Mouse (Mus musculus): ENCODE measurements around the gene Hivep3. TPM values are rescaled to one million over a fixed set of nuclear protein-coding genes. Genes with fewer than 3 reads are reported as not detected.
A peak's percentile ranks its signal among the peaks of the same experiment; 100 is the strongest.

Gene Hivep3
- total and polyA plus RNA-seq, 3 experiments: 14.4 to 32.3 (median 21.2) TPM

GRCm38 (mm10) chr4:120024071-120024470 lies 290.5 kb downstream of the Hivep3 start:
- Histone ChIP-seq H3K4me3 (replicated peaks in 1 of 3; ENCODE audit: low read depth in 2 of 3, low read length in 2 of 3, poor library complexity in 1 of 3) (no peak overlapping the region), H3K27me3 (replicated peaks) (no peaks in the 10 kb centered on the region), H3K9ac (ENCODE audit: insufficient read depth, low read depth) (no peak overlapping the region), H3K4me1 (ENCODE audit: control insufficient read depth in 1 of 2, insufficient read depth in 2 of 2) (peaks cover 69 to 98% of the 10 kb centered on the region in 2 experiments), H3K27ac (ENCODE audit: insufficient read depth, low read depth) (peak overlapping the region; percentile 39; the same call in 1 of the 2 replicates), H3K9me3 (replicated peaks; ENCODE audit: low read length) (no peaks in the 10 kb centered on the region), H3K4me2 (ENCODE audit: insufficient read depth, low read depth, poor library complexity, severe bottlenecking) (no peak overlapping the region), H3K36me3 (replicated peaks in 1 of 2; ENCODE audit: control insufficient read depth in 1 of 2, insufficient read depth in 1 of 2, low read length in 1 of 2) (no peaks in the 10 kb centered on the region), H3K79me2 (replicated peaks; ENCODE audit: control insufficient read depth, extremely low read depth, insufficient read depth, poor library complexity, severe bottlenecking) (no peaks in the 10 kb centered on the region; the same call in 1 of the 2 replicates)
- in situ Hi-C loops (cut with MboI; ENCODE audit: low pct_ligation_motif_present, low pct_unique_long_range_greater_than_20kb, low sequenced_read_pairs): no loop called here
- TF ChIP-seq SMC3 (IDR thresholded peaks at IDR 0.05; ENCODE audit: low read depth, low read length) (no peak; the same call in 1 of the 2 replicates), CTCF (conservative IDR thresholded peaks at IDR 0.05 in 1 of 2, IDR thresholded peaks at IDR 0.05 in 1 of 2; ENCODE audit: low read depth in 2 of 2, low read length in 2 of 2) (peak in 1 of 2 experiments; percentile 28; a peak in 2 of 4 replicates)
- no peak for DNase-seq (ENCODE audit: extremely low read depth)
- dilution Hi-C loops (cut with MboI; ENCODE audit: extremely low pct_ligation_motif_present, extremely low pct_unique_long_range_greater_than_20kb, low sequenced_read_pairs): no loop called here

- H3K9ac ChIP-seq (ENCODE audit: insufficient read depth, low read depth): no peak overlapping the region
- no peaks in the 10 kb centered on the region for H3K9me3 ChIP-seq (replicated peaks; ENCODE audit: low read length)
- H3K27ac ChIP-seq (ENCODE audit: insufficient read depth, low read depth): no peak overlapping the region; the same call in 1 of the 2 replicates
- no peaks in the 10 kb centered on the region for H3K36me3 ChIP-seq (replicated peaks in 1 of 2; ENCODE audit: control insufficient read depth in 1 of 2, insufficient read depth in 1 of 2, low read length in 1 of 2)
- H3K79me2 ChIP-seq (replicated peaks; ENCODE audit: control insufficient read depth, extremely low read depth, insufficient read depth, poor library complexity, severe bottlenecking): no peaks in the 10 kb centered on the region; the same call in 1 of the 2 replicates
- TF ChIP-seq MAX (IDR thresholded peaks at IDR 0.05; ENCODE audit: low read length): no peak
- TF ChIP-seq PAX5 (IDR thresholded peaks at IDR 0.05; ENCODE audit: low read length): no peak
- TF ChIP-seq MAZ (IDR thresholded peaks at IDR 0.05; ENCODE audit: low read depth, low read length): 0 out of 2 replicates have a peak, but pooled peaks have one; percentile 24
- TF ChIP-seq USF2 (conservative IDR thresholded peaks at IDR 0.05; ENCODE audit: low read depth, low read length): no peak
- peak; percentile 55; the same call in 1 of the 2 replicates for TF ChIP-seq ETS1 (conservative IDR thresholded peaks at IDR 0.05; ENCODE audit: low read depth, low read length)
- no peak overlapping the region for H3K4me2 ChIP-seq (ENCODE audit: insufficient read depth, low read depth, poor library complexity, severe bottlenecking)
- dilution Hi-C loops (cut with MboI; ENCODE audit: extremely low pct_ligation_motif_present, extremely low pct_unique_long_range_greater_than_20kb, low sequenced_read_pairs) (no loop called here), in situ Hi-C loops (cut with MboI; ENCODE audit: low pct_ligation_motif_present, low pct_unique_long_range_greater_than_20kb, low sequenced_read_pairs) (no loop called here)
- no peak overlapping the region for H3K4me3 ChIP-seq (replicated peaks in 1 of 3; ENCODE audit: low read depth in 2 of 3, low read length in 2 of 3, poor library complexity in 1 of 3)
- peaks cover 46 to 83% of the 10 kb centered on the region in 2 experiments for H3K4me1 ChIP-seq (ENCODE audit: control insufficient read depth in 1 of 2, insufficient read depth in 2 of 2)
- no peaks in the 10 kb centered on the region for H3K27me3 ChIP-seq (replicated peaks)
- no peak for DNase-seq (ENCODE audit: extremely low read depth)
Observed at GRCm38 (mm10) chr4:120027671-120028070, 294.1 kb downstream of the Hivep3 start.

GRCm38 (mm10) chr4:120029937-120030336 lies 296.4 kb downstream of the Hivep3 start:
- dilution Hi-C loops (cut with MboI; ENCODE audit: extremely low pct_ligation_motif_present, extremely low pct_unique_long_range_greater_than_20kb, low sequenced_read_pairs) (no loop called here), in situ Hi-C loops (cut with MboI; ENCODE audit: low pct_ligation_motif_present, low pct_unique_long_range_greater_than_20kb, low sequenced_read_pairs) (loop anchor here (5.0 kb wide), 1 partner anchor 53 kb away; no protein-coding TSS in a partner anchor)
- Histone ChIP-seq H3K27me3 (replicated peaks) (no peaks in the 10 kb centered on the region), H3K27ac (ENCODE audit: insufficient read depth, low read depth) (no peak overlapping the region), H3K79me2 (replicated peaks; ENCODE audit: control insufficient read depth, extremely low read depth, insufficient read depth, poor library complexity, severe bottlenecking) (peaks cover 13% of the 10 kb centered on the region), H3K9me3 (replicated peaks; ENCODE audit: low read length) (no peaks in the 10 kb centered on the region), H3K4me1 (ENCODE audit: control insufficient read depth in 1 of 2, insufficient read depth in 2 of 2) (peaks cover 32 to 68% of the 10 kb centered on the region in 2 experiments), H3K36me3 (replicated peaks in 1 of 2; ENCODE audit: control insufficient read depth in 1 of 2, insufficient read depth in 1 of 2, low read length in 1 of 2) (peaks cover 0 to 4% of the 10 kb centered on the region in 2 experiments), H3K4me3 (replicated peaks in 1 of 3; ENCODE audit: low read depth in 2 of 3, low read length in 2 of 3, poor library complexity in 1 of 3) (no peak overlapping the region), H3K9ac (ENCODE audit: insufficient read depth, low read depth) (no peak overlapping the region), H3K4me2 (ENCODE audit: insufficient read depth, low read depth, poor library complexity, severe bottlenecking) (no peak overlapping the region)
- no peak for DNase-seq (ENCODE audit: extremely low read depth)
- TF ChIP-seq MYC (IDR thresholded peaks at IDR 0.05; ENCODE audit: low read depth, low read length) (no peak), IRF4 (IDR thresholded peaks at IDR 0.05; ENCODE audit: low read depth, low read length) (no peak), POLR2AphosphoS2 (IDR thresholded peaks at IDR 0.05; ENCODE audit: low read depth, low read length) (no peak), RAD21 (IDR thresholded peaks at IDR 0.05; ENCODE audit: low read depth, low read length) (no peak), KAT2A (IDR thresholded peaks at IDR 0.05; ENCODE audit: insufficient replicate concordance, low read length) (no peak), SMC3 (IDR thresholded peaks at IDR 0.05; ENCODE audit: low read depth, low read length) (no peak), JUND (conservative IDR thresholded peaks at IDR 0.05; ENCODE audit: low read depth, low read length) (no peak), BHLHE40 (IDR thresholded peaks at IDR 0.05; ENCODE audit: low read depth, low read length) (no peak), MAX (IDR thresholded peaks at IDR 0.05; ENCODE audit: low read length) (no peak), ZC3H11A (IDR thresholded peaks at IDR 0.05; ENCODE audit: low read depth, low read length) (no peak), NELFE (IDR thresholded peaks at IDR 0.05; ENCODE audit: low read depth, low read length) (no peak), MAFK (IDR thresholded peaks at IDR 0.05; ENCODE audit: insufficient replicate concordance, low read length) (no peak), SIN3A (IDR thresholded peaks at IDR 0.05; ENCODE audit: low read length) (no peak), MEF2A (IDR thresholded peaks at IDR 0.05; ENCODE audit: borderline replicate concordance, low read depth, low read length) (no peak), ETS1 (conservative IDR thresholded peaks at IDR 0.05; ENCODE audit: low read depth, low read length) (no peak), HCFC1 (IDR thresholded peaks at IDR 0.05; ENCODE audit: low read depth, low read length) (no peak), NRF1 (IDR thresholded peaks at IDR 0.05; ENCODE audit: low read depth, low read length) (no peak), TCF12 (IDR thresholded peaks at IDR 0.05; ENCODE audit: low read depth, low read length) (no peak)
